Mouse (Mus musculus) lung, adult 2 months (tissue): ENCODE results near the gene Timp3. TPM values are rescaled to one million over a fixed set of nuclear protein-coding genes. Genes with fewer than 3 reads are reported as not detected.

Experiments used
- DNase-seq: peaks from one replicate; pipeline ENCODE4 v3.0.0; 2022
- H3K4me1 ChIP-seq: fragments of 200-500 bp; 2 replicates; pipeline ENCODE4 v1.6.1; 2011; ENCODE audit warnings: low read length; ENCODE audit not compliant: control insufficient read depth, insufficient read depth
- H3K4me3 ChIP-seq: fragments of 200-500 bp; replicated peaks from 2 replicates; pipeline ENCODE3; 2011; ENCODE audit warnings: low read depth, mild to moderate bottlenecking, control low read depth, low read length; ENCODE audit errors: extremely low read depth
- CTCF ChIP-seq: fragments of 200-500 bp; IDR thresholded peaks from 2 replicates; pipeline ENCODE4 v1.5.1; 2011; ENCODE audit warnings: mild to moderate bottlenecking, low read length, control low read depth; ENCODE audit not compliant: insufficient read depth
- POLR2A ChIP-seq: fragments of 200-500 bp; IDR thresholded peaks from 2 replicates; pipeline ENCODE4 v1.6.1; 2011; ENCODE audit warnings: low read depth, mild to moderate bottlenecking, control low read depth, low read length, borderline replicate concordance; ENCODE audit errors: extremely low read depth
- WGBS: fragments of 180-500 bp; shearing (Covaris S2); methylation state at CpG from one replicate; pipeline ENCODE4 v1.1.7; 2018; 5-methylcytosine and 5-hydroxymethylcytosine counted together
- polyA plus RNA-seq: library from polyadenylated mRNA; depleted of rRNA; stranded (reverse); fragments of >200 nt; gene quantifications from 2 replicates; pipeline ENCODE4 v1.2.3, GENCODE M21; 2012; rRNA removed

The Timp3 gene
- polyA plus RNA-seq: 259 and 473 TPM in 2 replicates

DNA sequence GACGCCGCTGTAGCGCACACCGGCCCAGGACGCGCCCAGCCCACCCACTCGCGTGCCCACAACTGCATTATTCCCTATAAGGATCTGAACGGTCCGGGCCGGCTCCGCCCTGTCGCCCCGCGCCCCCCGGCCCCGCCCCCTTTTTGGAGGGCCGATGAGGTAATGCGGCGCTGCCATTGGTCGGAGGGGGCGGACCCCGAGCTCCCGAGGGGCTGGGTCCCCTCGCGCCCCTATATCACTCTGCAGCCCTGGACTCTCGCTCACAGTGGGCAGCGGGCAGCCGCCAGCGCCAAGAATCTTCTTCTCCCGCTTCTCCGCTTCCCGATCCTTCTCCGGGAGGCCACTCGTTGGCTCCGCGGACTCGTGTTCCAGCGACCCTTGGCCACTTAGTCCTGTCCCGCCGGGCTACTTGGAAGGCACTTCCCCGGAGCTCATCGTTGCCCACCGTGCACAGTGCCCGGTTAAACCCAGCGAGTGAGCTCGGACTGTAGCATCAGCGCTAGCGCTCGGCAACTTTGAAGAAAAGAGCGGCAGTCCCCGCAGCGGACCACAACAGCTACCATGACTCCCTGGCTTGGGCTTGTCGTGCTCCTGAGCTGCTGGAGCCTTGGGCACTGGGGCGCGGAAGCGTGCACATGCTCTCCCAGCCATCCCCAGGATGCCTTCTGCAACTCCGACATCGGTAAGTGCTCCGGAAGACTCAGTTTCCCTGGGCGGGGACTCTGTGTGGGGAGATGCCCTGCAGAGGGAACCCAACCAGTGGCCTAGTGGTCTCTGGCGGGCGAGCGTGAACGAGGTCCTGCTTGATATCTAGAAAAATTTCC lies at the start of gene Timp3:
Gene Timp3, plus strand, starts transcription at position 80 of the 824 bp plus-strand sequence.
- Histone ChIP-seq H3K4me1 (peaks cover 6% of the 10 kb centered on the region), H3K4me3 (peak within 1 kb of the TSS; percentile 76)
- under 1% methylated on average over 64 of the region's 65 CpGs for WGBS
- TF ChIP-seq CTCF (no peak), POLR2A (peak; percentile 99)
- peak; percentile 85 for DNase-seq

DNA sequence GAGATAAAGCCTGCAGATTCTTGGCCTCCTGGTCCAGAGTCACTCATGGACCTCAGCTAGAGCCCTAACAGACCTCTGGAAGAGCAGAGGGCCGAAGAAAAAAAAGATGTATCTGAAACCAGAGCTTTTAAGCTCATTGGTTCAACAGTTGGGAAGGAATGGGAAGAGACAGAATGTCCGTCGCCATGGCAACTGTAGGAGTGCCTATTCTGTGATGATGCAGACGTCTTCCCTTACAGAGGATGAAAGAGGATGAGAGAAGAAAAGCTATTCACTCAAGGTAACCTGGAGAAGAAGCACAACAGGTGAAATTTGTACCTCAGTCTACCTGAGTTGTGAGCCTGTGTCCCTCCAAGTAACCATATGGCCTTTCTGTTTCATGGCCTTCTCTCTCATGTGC lies 44.0 kb upstream of the Timp3 start:
- 67% methylated on average over 4 of the region's 4 CpGs for WGBS
- peaks cover 2% of the 10 kb centered on the region; the same call in 1 of the 2 replicates for H3K4me1 ChIP-seq
- H3K4me3 ChIP-seq: no peak overlapping the region
- TF ChIP-seq CTCF (no peak), POLR2A (no peak)
- no peak for DNase-seq

DNA sequence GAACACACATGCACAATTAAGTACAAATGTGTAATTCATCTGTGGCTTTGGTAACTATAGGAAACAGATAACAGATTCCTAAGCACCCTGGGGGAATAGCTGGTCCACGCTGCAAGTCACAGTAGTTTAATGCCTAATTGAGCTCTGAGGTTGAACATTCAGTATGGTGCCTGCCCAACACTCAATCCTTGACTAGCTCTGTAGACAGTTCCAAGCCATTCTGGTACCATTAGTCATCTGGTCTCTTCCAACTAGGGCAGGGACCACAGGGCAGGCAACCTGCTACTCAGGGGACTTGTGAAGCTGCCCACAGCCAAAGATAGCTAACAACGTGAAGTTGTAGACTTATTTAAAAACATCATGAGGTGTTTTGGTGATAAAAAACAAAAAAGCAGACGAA lies 43.1 kb upstream of the Timp3 start:
- H3K4me3 ChIP-seq: no peak overlapping the region
- no peak for DNase-seq
- H3K4me1 ChIP-seq: peaks cover 2% of the 10 kb centered on the region; the same call in 1 of the 2 replicates
- no peak for TF ChIP-seq POLR2A
- no peak for TF ChIP-seq CTCF
- WGBS: 80% methylated on average over 3 of the region's 3 CpGs

DNA sequence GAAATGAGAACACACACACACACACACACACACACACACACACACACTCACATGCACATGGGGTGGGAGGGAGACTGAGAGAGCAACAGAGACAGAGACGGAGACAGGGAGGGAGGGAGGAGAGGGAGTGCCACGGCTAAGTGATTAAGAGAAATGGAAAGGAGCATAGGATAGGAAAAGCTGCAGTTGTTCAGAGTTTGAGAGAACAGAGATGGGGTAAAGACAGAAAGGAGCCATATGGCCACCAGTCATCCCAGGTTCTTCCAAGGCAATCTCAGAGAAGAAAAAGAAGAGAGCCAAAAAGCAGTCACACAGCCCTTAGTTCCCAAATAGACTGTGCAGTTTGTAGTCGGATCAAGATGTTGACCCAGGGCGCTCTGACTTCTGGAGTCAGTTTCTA lies 42.1 kb upstream of the Timp3 start:
- H3K4me3 ChIP-seq: no peak overlapping the region
- no peak for DNase-seq
- peaks cover 2% of the 10 kb centered on the region; the same call in 1 of the 2 replicates for H3K4me1 ChIP-seq
- TF ChIP-seq POLR2A: no peak
- no peak for TF ChIP-seq CTCF
- 64% methylated on average over 4 of the region's 4 CpGs for WGBS

DNA sequence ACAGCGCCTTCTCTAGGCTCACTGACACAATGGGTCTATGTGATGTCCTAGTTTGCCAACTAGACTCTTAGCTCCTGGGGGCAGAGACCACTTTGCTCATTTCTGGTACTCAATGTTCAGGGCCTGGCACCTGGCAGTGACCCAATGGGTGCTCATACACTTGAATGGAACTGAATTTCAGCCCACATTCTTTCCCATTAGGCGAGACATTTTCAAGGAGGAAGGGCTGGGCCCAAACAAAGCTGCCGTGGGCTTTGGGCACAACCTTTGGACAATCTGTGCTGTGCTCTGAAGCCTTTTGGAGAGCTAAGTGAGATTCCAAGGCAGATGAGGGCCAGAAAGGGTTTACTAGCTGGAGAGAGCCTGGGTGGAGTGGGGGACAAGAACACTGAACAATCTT lies 41.2 kb upstream of the Timp3 start:
- H3K4me3 ChIP-seq: no peak overlapping the region
- 54% methylated on average over 3 of the region's 3 CpGs for WGBS
- peak; percentile 51 for DNase-seq
- TF ChIP-seq CTCF (no peak), POLR2A (no peak)
- H3K4me1 ChIP-seq: peaks cover 2% of the 10 kb centered on the region; the same call in 1 of the 2 replicates

DNA sequence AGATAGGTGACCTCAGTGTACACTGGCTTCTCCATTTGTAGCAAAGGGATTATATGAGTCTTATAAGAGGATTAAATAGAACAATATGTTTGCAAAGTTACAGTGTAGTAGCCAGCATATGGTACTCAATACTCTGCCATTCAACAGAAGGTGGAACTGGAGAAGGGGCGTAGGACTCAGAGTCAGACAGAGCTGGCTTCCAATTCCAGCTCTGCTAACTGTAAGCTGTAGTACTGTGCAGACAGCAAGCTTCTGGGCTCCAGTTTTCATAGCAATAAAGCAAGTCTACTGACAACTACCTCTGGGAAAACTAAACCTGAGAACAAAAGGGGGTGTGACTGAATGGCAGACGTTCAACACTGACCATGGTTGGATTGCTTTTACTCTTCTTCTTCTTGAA lies 38.4 kb upstream of the Timp3 start:
- 72% methylated on average over 2 of the region's 2 CpGs for WGBS
- TF ChIP-seq POLR2A (no peak), CTCF (no peak)
- H3K4me1 ChIP-seq: peaks cover 2% of the 10 kb centered on the region; the same call in 1 of the 2 replicates

DNA sequence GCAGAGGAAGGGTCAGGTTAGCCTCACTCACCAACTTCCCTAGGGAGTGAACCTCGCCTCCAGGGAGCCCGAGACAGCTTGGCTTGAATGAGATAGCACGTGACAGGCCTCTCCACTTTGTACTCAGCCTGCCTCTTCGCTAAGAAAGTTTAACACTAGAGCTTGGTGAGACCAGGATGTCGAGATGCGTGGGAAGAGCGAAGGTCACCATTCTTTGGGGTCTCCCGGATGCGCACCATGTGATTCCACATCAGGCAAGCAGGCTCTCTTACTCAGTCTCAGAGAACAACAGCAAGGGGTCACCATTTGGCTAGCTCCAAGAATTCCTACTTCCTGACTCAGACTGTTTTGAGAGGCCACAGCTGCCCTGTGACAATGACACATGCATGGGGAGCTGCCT lies 35.6 kb upstream of the Timp3 start:
- WGBS: 60% methylated on average over 9 of the region's 9 CpGs
- no peak overlapping the region for H3K4me3 ChIP-seq
- H3K4me1 ChIP-seq: no peaks in the 10 kb centered on the region
- no peak for DNase-seq
- no peak for TF ChIP-seq CTCF
- no peak for TF ChIP-seq POLR2A

More for the DNA sequence above, 38.4 kb upstream of the Timp3 start:
- no peak for DNase-seq
- H3K4me3 ChIP-seq: no peak overlapping the region

DNA sequence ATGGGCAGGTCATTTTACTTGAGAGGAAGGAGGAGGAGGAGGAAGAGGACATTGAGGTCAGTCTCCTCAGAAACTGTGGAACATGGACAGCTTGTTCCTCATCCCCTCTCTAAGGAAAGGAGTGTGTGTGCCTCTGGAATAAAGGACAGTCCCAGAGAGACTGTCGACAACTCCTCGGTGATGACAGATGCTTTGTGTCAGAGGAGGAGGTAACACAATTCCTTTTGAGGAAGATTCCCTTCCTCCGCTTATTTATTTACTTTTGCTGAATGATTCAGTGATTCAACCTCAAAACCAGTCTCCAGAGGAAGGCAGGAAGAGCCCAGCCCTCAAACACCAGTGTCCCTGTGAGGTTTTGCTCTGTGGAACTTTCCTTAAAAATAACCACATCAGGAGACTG lies 29.9 kb upstream of the Timp3 start:
- Histone ChIP-seq H3K4me1 (peaks cover 7% of the 10 kb centered on the region), H3K4me3 (no peak overlapping the region)
- DNase-seq: no peak
- WGBS: 31% methylated on average over 3 of the region's 3 CpGs
- TF ChIP-seq CTCF: no peak

DNA sequence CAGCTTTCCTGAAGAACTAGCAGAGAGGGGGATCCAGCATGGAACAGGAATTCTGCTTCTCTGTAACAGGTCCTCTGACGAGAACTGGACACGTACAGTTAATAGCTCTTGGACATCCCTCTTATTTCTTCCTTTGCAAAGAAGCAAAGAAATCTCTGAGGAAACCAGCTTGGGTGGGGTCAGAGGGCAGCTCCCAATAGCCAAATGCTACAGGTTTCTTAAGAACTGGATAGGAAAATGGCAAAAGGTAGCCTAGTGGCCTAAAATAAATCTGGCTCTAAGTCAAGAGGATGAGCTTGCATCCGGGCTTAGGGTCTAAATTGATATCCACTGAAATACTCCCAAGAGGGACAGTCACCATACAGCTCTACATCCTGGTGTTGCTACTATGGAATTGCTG lies 27.3 kb upstream of the Timp3 start:
- 50% methylated on average over 3 of the region's 3 CpGs for WGBS
- Histone ChIP-seq H3K4me1 (peaks cover 7% of the 10 kb centered on the region), H3K4me3 (no peak overlapping the region)
- TF ChIP-seq CTCF (no peak), POLR2A (no peak)
- DNase-seq: no peak
